Mouse (Mus musculus) midbrain, embryonic 15.5 days (tissue): ENCODE data around the gene Elavl3. TPM values are rescaled to one million over a fixed set of nuclear protein-coding genes. Genes with fewer than 3 reads are reported as not detected.

Experiments used
- ATAC-seq: fragments of 200-750 bp; cut with Nextera tagmentation; replicated peaks from 2 replicates; pipeline ENCODE4 v1.8.0; 2017; ENCODE audit warnings: moderate TSS enrichment
- H3K27ac ChIP-seq: fragments of 300-500 bp; sonication (generic); 2 replicates; pipeline ENCODE4 v1.5.1; 2015; ENCODE audit warnings: mild to moderate bottlenecking, inconsistent platforms
- H3K27me3 ChIP-seq: fragments of 300-500 bp; sonication (generic); replicated peaks from 2 replicates; pipeline ENCODE4 v1.6.1; 2015; ENCODE audit warnings: inconsistent platforms
- H3K36me3 ChIP-seq: fragments of 300-500 bp; sonication (generic); replicated peaks from 2 replicates; pipeline ENCODE4 v1.6.1; 2015; ENCODE audit warnings: inconsistent platforms
- H3K4me1 ChIP-seq: fragments of 300-500 bp; sonication (generic); 2 replicates; pipeline ENCODE4 v1.6.1; 2015; ENCODE audit warnings: inconsistent platforms
- H3K4me2 ChIP-seq: fragments of 300-500 bp; sonication (generic); 2 replicates; pipeline ENCODE4 v1.6.1; 2015; ENCODE audit warnings: inconsistent platforms, mild to moderate bottlenecking, moderate library complexity
- H3K4me3 ChIP-seq: fragments of 300-500 bp; sonication (generic); 2 replicates; pipeline ENCODE4 v1.5.1; 2015; ENCODE audit warnings: mild to moderate bottlenecking, inconsistent platforms
- H3K9ac ChIP-seq: fragments of 300-500 bp; sonication (generic); 2 replicates; pipeline ENCODE4 v1.6.1; 2015; ENCODE audit warnings: mild to moderate bottlenecking, inconsistent platforms
- H3K9me3 ChIP-seq: fragments of 300-500 bp; sonication (generic); 2 replicates; pipeline ENCODE4 v1.6.1; 2016; ENCODE audit warnings: inconsistent platforms
- WGBS: fragments of 180-500 bp; shearing (Covaris S2); methylation state at CpG from one replicate; pipeline ENCODE4 v1.1.7; 2015; ENCODE audit warnings: mixed read lengths; 5-methylcytosine and 5-hydroxymethylcytosine counted together
- polyA plus RNA-seq: library from polyadenylated mRNA; unstranded; fragments of >200 nt; fragmentation: Nextera tagmentation; extraction: Ambion mirVana; gene quantifications from 2 replicates; pipeline ENCODE4 v1.2.1, GENCODE M21; 2015

Gene Elavl3
- polyA plus RNA-seq, 1 experiment from 2014 or later, result 110 TPM

GRCm38 (mm10) chr9:22055713-22056112 lies 3.9 kb upstream of the Elavl3 start:
- H3K4me3 ChIP-seq, result no peak overlapping the region
- H3K9ac ChIP-seq, result no peak overlapping the region
- H3K27me3 ChIP-seq, result no peaks in the 10 kb centered on the region
- peaks cover 17% of the 10 kb centered on the region for H3K4me1 ChIP-seq
- 38% methylated on average over 29 of the region's 29 CpGs for WGBS
- ATAC-seq, result no peak
- no peaks in the 10 kb centered on the region for H3K9me3 ChIP-seq
- H3K27ac ChIP-seq, result no peak overlapping the region
- H3K4me2 ChIP-seq, result no peak overlapping the region
- peaks cover 8% of the 10 kb centered on the region; the same call in 1 of the 2 replicates for H3K36me3 ChIP-seq

DNA sequence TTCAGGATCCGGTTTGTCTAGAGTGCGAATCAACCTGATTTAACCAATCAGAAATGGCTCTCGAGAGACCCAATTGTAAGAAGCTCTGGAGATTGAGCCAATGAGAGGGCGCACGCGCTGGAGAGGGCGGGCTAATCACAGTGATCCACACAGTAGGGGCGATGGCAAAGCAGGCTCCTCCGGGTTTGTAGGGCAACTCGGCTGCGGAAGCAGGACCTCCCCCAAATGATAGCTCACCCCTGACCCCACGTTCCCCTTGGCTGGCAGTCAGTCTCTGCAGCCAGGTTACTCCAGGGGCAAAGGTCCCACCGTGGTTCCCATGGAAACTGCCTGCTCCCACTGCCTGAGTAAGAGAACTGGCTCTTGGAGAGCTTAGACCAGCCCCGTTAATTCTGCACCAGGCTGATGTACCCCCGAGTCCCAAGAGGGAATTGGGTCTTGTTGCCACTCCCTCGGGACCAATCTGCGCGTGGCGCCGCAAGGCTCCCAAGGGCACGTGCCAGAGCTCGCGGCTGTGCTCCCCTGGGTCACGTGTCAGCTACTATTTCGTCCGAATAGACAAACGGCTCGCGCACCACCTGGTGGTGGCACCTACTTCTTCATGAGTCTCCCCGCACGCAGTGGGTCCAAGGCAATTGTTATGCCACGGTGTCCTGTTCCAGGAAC lies 2.7 kb upstream of the Elavl3 start:
- Histone ChIP-seq H3K4me3 (peak overlapping the region; percentile 24), H3K9me3 (no peaks in the 10 kb centered on the region), H3K27me3 (no peaks in the 10 kb centered on the region), H3K27ac (peak overlapping the region; percentile 42; the same call in 1 of the 2 replicates), H3K4me1 (peaks cover 23% of the 10 kb centered on the region), H3K4me2 (peak overlapping the region; percentile 61), H3K9ac (no peak overlapping the region), H3K36me3 (peaks cover 7% of the 10 kb centered on the region; the same call in 1 of the 2 replicates)
- peak; percentile 31 for ATAC-seq
- WGBS, result under 1% methylated on average over 32 of the region's 32 CpGs

DNA sequence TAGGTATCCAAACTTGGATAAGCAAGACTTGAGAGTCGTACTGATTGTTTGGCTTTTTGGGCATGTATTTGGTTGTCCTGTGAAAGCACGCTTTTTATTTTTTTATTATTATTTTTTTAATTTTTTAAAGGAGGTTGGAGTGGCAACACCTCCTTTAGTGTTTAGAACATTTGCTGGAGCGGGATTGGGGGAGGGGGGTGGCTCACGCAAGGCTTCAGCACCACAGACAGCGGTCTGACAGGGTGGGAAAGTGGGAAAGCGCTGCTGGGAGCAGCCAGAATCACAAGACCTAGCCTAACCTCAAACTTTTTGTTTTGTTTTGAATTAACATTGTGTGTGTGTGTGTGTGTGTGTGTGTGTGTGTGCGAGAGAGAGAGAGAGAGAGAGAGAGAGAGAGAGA lies 1.8 kb upstream of the Elavl3 start:
- H3K4me1 ChIP-seq, result peaks cover 32% of the 10 kb centered on the region
- H3K36me3 ChIP-seq, result peaks cover 5% of the 10 kb centered on the region; the same call in 1 of the 2 replicates
- H3K27ac ChIP-seq, result no peak overlapping the region
- no peak overlapping the region for H3K4me3 ChIP-seq
- H3K4me2 ChIP-seq, result no peak overlapping the region
- 41% methylated on average over 6 of the region's 7 CpGs for WGBS
- no peak for ATAC-seq
- no peak overlapping the region for H3K9ac ChIP-seq
- H3K9me3 ChIP-seq, result no peaks in the 10 kb centered on the region
- no peaks in the 10 kb centered on the region for H3K27me3 ChIP-seq

GRCm38 (mm10) chr9:22051161-22051957 lies 464 bp downstream of the Elavl3 start:
- Histone ChIP-seq H3K4me3 (peak overlapping the region; percentile 88), H3K27ac (peak overlapping the region; percentile 91), H3K9me3 (no peaks in the 10 kb centered on the region), H3K4me1 (peaks cover 53% of the 10 kb centered on the region), H3K36me3 (no peaks in the 10 kb centered on the region), H3K9ac (peak overlapping the region; percentile 98), H3K4me2 (peak overlapping the region; percentile 83), H3K27me3 (no peaks in the 10 kb centered on the region)
- 1% methylated on average over 63 of the region's 67 CpGs for WGBS
- peak; percentile 21 for ATAC-seq

- H3K27ac ChIP-seq, result peak overlapping the region; percentile 91
- peak; percentile 21 for ATAC-seq
- H3K9ac ChIP-seq, result peak overlapping the region; percentile 98
- no peaks in the 10 kb centered on the region for H3K9me3 ChIP-seq
- no peaks in the 10 kb centered on the region for H3K36me3 ChIP-seq
- H3K4me1 ChIP-seq, result peaks cover 52% of the 10 kb centered on the region
- under 1% methylated on average over 43 of the region's 43 CpGs for WGBS
- no peaks in the 10 kb centered on the region for H3K27me3 ChIP-seq
- peak overlapping the region; percentile 88 for H3K4me3 ChIP-seq
- peak overlapping the region; percentile 83 for H3K4me2 ChIP-seq
Measured at GRCm38 (mm10) chr9:22050351-22050889, 1.4 kb downstream of the Elavl3 start.

DNA sequence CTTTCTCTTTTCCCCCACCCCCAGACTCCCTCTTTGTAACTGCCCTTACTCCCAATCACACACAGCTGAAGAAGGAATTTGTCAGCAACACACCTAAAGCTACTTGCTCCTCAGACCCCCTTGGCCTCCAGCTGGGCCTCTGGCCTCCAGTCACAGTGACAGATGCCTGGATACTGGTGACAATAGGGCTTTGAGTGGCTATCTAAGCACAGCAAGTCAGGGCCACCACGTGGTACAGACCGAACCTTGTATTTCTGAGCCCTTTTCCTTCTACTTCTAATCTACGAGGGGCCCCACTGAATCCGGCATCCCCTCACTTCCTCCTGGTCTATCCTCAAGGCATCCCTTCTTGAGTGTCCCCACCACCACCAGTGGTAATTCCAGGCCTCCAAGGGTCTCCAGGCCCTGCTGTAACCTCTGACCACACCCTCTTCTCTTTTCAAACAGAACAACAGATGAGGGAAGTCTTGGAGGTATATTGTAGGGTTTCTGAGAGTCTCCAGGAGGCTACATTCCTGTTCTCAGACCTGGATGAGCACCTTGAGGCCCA lies 2.0 kb downstream of the Elavl3 start:
- peak overlapping the region; percentile 98 for H3K9ac ChIP-seq
- peak overlapping the region; percentile 91 for H3K27ac ChIP-seq
- ATAC-seq, result 0 out of 2 replicates have a peak, but pooled peaks have one; percentile 3
- H3K4me1 ChIP-seq, result peaks cover 48% of the 10 kb centered on the region
- H3K27me3 ChIP-seq, result no peaks in the 10 kb centered on the region
- no peaks in the 10 kb centered on the region for H3K36me3 ChIP-seq
- H3K9me3 ChIP-seq, result no peaks in the 10 kb centered on the region
- H3K4me2 ChIP-seq, result peak overlapping the region; percentile 83
- 17% methylated on average over 4 of the region's 4 CpGs for WGBS
- H3K4me3 ChIP-seq, result peak overlapping the region; percentile 88

- H3K9me3 ChIP-seq, result no peaks in the 10 kb centered on the region
- ATAC-seq, result no peak
- WGBS, result 51% methylated on average over 11 of the region's 11 CpGs
Measured at GRCm38 (mm10) chr9:22049315-22049714, 2.5 kb downstream of the Elavl3 start.

GRCm38 (mm10) chr9:22047329-22047728 lies 4.5 kb downstream of the Elavl3 start:
- H3K4me2 ChIP-seq, result peak overlapping the region; percentile 17
- no peak overlapping the region for H3K4me3 ChIP-seq
- H3K4me1 ChIP-seq, result peaks cover 40% of the 10 kb centered on the region
- no peak for ATAC-seq
- no peaks in the 10 kb centered on the region for H3K9me3 ChIP-seq
- no peaks in the 10 kb centered on the region for H3K36me3 ChIP-seq
- WGBS, result 62% methylated on average over 9 of the region's 9 CpGs
- H3K27me3 ChIP-seq, result no peaks in the 10 kb centered on the region
- H3K9ac ChIP-seq, result no peak overlapping the region; the same call in 1 of the 2 replicates
- no peak overlapping the region for H3K27ac ChIP-seq

More at GRCm38 (mm10) chr9:22049315-22049714, 2.5 kb downstream of the Elavl3 start:
- Histone ChIP-seq H3K4me3 (peak overlapping the region; percentile 88), H3K27me3 (no peaks in the 10 kb centered on the region), H3K4me2 (peak overlapping the region; percentile 83), H3K27ac (peak overlapping the region; percentile 91), H3K36me3 (no peaks in the 10 kb centered on the region), H3K9ac (peak overlapping the region; percentile 98), H3K4me1 (peaks cover 43% of the 10 kb centered on the region)

- no peak overlapping the region for H3K4me2 ChIP-seq
- H3K27ac ChIP-seq, result no peak overlapping the region
- peaks cover 16% of the 10 kb centered on the region for H3K4me1 ChIP-seq
- 68% methylated on average over 2 of the region's 2 CpGs for WGBS
- H3K36me3 ChIP-seq, result no peaks in the 10 kb centered on the region
- no peak overlapping the region for H3K9ac ChIP-seq
- no peaks in the 10 kb centered on the region for H3K27me3 ChIP-seq
- no peak overlapping the region for H3K4me3 ChIP-seq
- no peak for ATAC-seq
- no peaks in the 10 kb centered on the region for H3K9me3 ChIP-seq
Measured at GRCm38 (mm10) chr9:22041832-22042231, 10.0 kb downstream of the Elavl3 start.

DNA sequence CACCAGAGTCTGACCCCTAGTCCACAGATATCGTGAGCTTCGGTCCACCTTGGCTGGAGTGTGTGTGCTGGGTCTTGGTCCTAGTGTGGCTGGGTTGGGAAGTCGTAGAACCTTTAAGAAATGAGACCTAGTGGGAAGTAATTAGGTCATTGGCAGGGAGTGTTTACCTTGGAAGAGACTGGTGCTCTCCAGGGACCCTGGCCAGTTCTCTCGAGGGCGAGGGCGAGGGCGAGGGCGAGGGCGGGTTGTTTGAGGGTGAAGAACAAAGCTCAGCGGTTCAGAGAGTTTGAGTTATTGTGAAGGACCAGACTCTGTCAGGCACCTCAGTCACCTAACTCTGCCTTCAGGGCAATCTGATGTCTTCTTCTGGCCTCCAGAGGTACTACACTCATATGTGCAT lies 14.0 kb downstream of the Elavl3 start:
- 0 out of 2 replicates have a peak, but pooled peaks have one; percentile 25 for ATAC-seq
- Histone ChIP-seq H3K4me2 (no peak overlapping the region), H3K27ac (no peak overlapping the region), H3K4me3 (no peak overlapping the region), H3K4me1 (peaks cover 30% of the 10 kb centered on the region), H3K9ac (no peak overlapping the region), H3K9me3 (no peaks in the 10 kb centered on the region), H3K27me3 (no peaks in the 10 kb centered on the region), H3K36me3 (peaks cover 25% of the 10 kb centered on the region; the same call in 1 of the 2 replicates)
- WGBS, result 83% methylated on average over 10 of the region's 10 CpGs

- no peak overlapping the region for H3K4me2 ChIP-seq
- no peak overlapping the region; the same call in 1 of the 2 replicates for H3K27ac ChIP-seq
- no peaks in the 10 kb centered on the region for H3K27me3 ChIP-seq
- peaks cover 19% of the 10 kb centered on the region for H3K4me1 ChIP-seq
- 17% methylated on average over 6 of the region's 6 CpGs for WGBS
- ATAC-seq, result no peak; the same call in 1 of the 2 replicates
- H3K4me3 ChIP-seq, result no peak overlapping the region
- H3K9ac ChIP-seq, result no peak overlapping the region
- H3K36me3 ChIP-seq, result peaks cover 39% of the 10 kb centered on the region
- H3K9me3 ChIP-seq, result no peaks in the 10 kb centered on the region
Measured at GRCm38 (mm10) chr9:22035300-22036044, 16.4 kb downstream of the Elavl3 start.
